Mouse (Mus musculus): ENCODE results near the gene Sost. TPM values are rescaled to one million over a fixed set of nuclear protein-coding genes. Genes with fewer than 3 reads are reported as not detected.

Gene Sost
- polyA plus RNA-seq, 1 experiment from 2014 or later = not detected

GRCm38 (mm10) chr11:101952541-101953341, 14.1 kb downstream of the Sost start:
- Histone ChIP-seq H3K4me1 (ENCODE audit: control insufficient read depth, insufficient read depth, low read length) (peaks cover 7% of the 10 kb centered on the region; the same call in 1 of the 2 replicates), H3K9ac (replicated peaks; ENCODE audit: low read length) (no peak overlapping the region), H3K9me3 (ENCODE audit: control insufficient read depth, low read length) (no peaks in the 10 kb centered on the region), H3K27me3 (ENCODE audit: control insufficient read depth, insufficient read depth, low read length) (peaks cover 4% of the 10 kb centered on the region; the same call in 1 of the 2 replicates), H3K4me2 (ENCODE audit: low read length) (0 out of 2 replicates have a peak overlapping the region, but pooled peaks have one; percentile 16), H3K36me3 (ENCODE audit: control insufficient read depth, insufficient read depth, low read length) (no peaks in the 10 kb centered on the region), H3K4me3 (replicated peaks; ENCODE audit: low read depth, low read length) (no peak overlapping the region), H3K27ac (replicated peaks; ENCODE audit: low read depth, low read length) (no peak overlapping the region)
- WGBS = 16% methylated on average over 24 of the region's 24 CpGs
- peak; percentile 62 for DNase-seq
- no peak for ATAC-seq (ENCODE audit: low FRiP score, low TSS enrichment)

GRCm38 (mm10) chr11:101950021-101950420, 16.8 kb downstream of the Sost start:
- Histone ChIP-seq H3K9ac (replicated peaks; ENCODE audit: low read length) (no peak overlapping the region), H3K9me3 (ENCODE audit: control insufficient read depth, low read length) (no peaks in the 10 kb centered on the region), H3K27ac (replicated peaks; ENCODE audit: low read depth, low read length) (no peak overlapping the region), H3K36me3 (ENCODE audit: control insufficient read depth, insufficient read depth, low read length) (no peaks in the 10 kb centered on the region), H3K27me3 (ENCODE audit: control insufficient read depth, insufficient read depth, low read length) (peaks cover 4% of the 10 kb centered on the region; the same call in 1 of the 2 replicates), H3K4me3 (replicated peaks; ENCODE audit: low read depth, low read length) (no peak overlapping the region), H3K4me2 (ENCODE audit: low read length) (no peak overlapping the region), H3K4me1 (ENCODE audit: control insufficient read depth, insufficient read depth, low read length) (peaks cover 7% of the 10 kb centered on the region; the same call in 1 of the 2 replicates)
- no peak for ATAC-seq (ENCODE audit: low FRiP score, low TSS enrichment)
- DNase-seq = no peak
- 91% methylated on average over 5 of the region's 5 CpGs for WGBS

GRCm38 (mm10) chr11:101946525-101946924, 20.3 kb downstream of the Sost start:
- Histone ChIP-seq H3K9ac (replicated peaks; ENCODE audit: low read length) (no peak overlapping the region), H3K27ac (replicated peaks; ENCODE audit: low read depth, low read length) (no peak overlapping the region), H3K4me1 (ENCODE audit: control insufficient read depth, insufficient read depth, low read length) (no peaks in the 10 kb centered on the region), H3K4me2 (ENCODE audit: low read length) (no peak overlapping the region), H3K36me3 (ENCODE audit: control insufficient read depth, insufficient read depth, low read length) (no peaks in the 10 kb centered on the region), H3K27me3 (ENCODE audit: control insufficient read depth, insufficient read depth, low read length) (no peaks in the 10 kb centered on the region), H3K9me3 (ENCODE audit: control insufficient read depth, low read length) (no peaks in the 10 kb centered on the region), H3K4me3 (replicated peaks; ENCODE audit: low read depth, low read length) (no peak overlapping the region)
- 24% methylated on average over 5 of the region's 5 CpGs for WGBS
- DNase-seq = peak; percentile 51
- no peak for ATAC-seq (ENCODE audit: low FRiP score, low TSS enrichment)

- H3K27me3 ChIP-seq (ENCODE audit: control insufficient read depth, insufficient read depth, low read length) = no peaks in the 10 kb centered on the region
- no peak overlapping the region for H3K4me2 ChIP-seq (ENCODE audit: low read length)
- no peak overlapping the region for H3K4me3 ChIP-seq (replicated peaks; ENCODE audit: low read depth, low read length)
- no peak for ATAC-seq (ENCODE audit: low FRiP score, low TSS enrichment)
- H3K36me3 ChIP-seq (ENCODE audit: control insufficient read depth, insufficient read depth, low read length) = no peaks in the 10 kb centered on the region
- no peak overlapping the region for H3K27ac ChIP-seq (replicated peaks; ENCODE audit: low read depth, low read length)
- H3K9me3 ChIP-seq (ENCODE audit: control insufficient read depth, low read length) = no peaks in the 10 kb centered on the region
- H3K4me1 ChIP-seq (ENCODE audit: control insufficient read depth, insufficient read depth, low read length) = no peaks in the 10 kb centered on the region
- no peak for DNase-seq
- WGBS = 38% methylated on average over 3 of the region's 3 CpGs
- no peak overlapping the region for H3K9ac ChIP-seq (replicated peaks; ENCODE audit: low read length)
Observed at GRCm38 (mm10) chr11:101943055-101943454, 23.8 kb downstream of the Sost start.

GRCm38 (mm10) chr11:101937108-101937507, 29.7 kb downstream of the Sost start:
- Histone ChIP-seq H3K27me3 (ENCODE audit: control insufficient read depth, insufficient read depth, low read length) (no peaks in the 10 kb centered on the region), H3K36me3 (ENCODE audit: control insufficient read depth, insufficient read depth, low read length) (no peaks in the 10 kb centered on the region), H3K4me3 (replicated peaks; ENCODE audit: low read depth, low read length) (peak overlapping the region; percentile 35), H3K27ac (replicated peaks; ENCODE audit: low read depth, low read length) (0 out of 2 replicates have a peak overlapping the region, but pooled peaks have one; percentile 8), H3K4me1 (ENCODE audit: control insufficient read depth, insufficient read depth, low read length) (peaks cover 4% of the 10 kb centered on the region; the same call in 1 of the 2 replicates), H3K9me3 (ENCODE audit: control insufficient read depth, low read length) (no peaks in the 10 kb centered on the region), H3K9ac (replicated peaks; ENCODE audit: low read length) (peak overlapping the region; percentile 62), H3K4me2 (ENCODE audit: low read length) (peak overlapping the region; percentile 69)
- peak; percentile 73 for DNase-seq
- no peak for ATAC-seq (ENCODE audit: low FRiP score, low TSS enrichment)
- WGBS = under 1% methylated on average over 32 of the region's 32 CpGs

GRCm38 (mm10) chr11:101936421-101936820, 30.4 kb downstream of the Sost start:
- H3K27ac ChIP-seq (replicated peaks; ENCODE audit: low read depth, low read length) = no peak overlapping the region
- H3K9me3 ChIP-seq (ENCODE audit: control insufficient read depth, low read length) = no peaks in the 10 kb centered on the region
- H3K9ac ChIP-seq (replicated peaks; ENCODE audit: low read length) = no peak overlapping the region
- peaks cover 4% of the 10 kb centered on the region; the same call in 1 of the 2 replicates for H3K4me1 ChIP-seq (ENCODE audit: control insufficient read depth, insufficient read depth, low read length)
- 31% methylated on average over 7 of the region's 7 CpGs for WGBS
- no peaks in the 10 kb centered on the region for H3K27me3 ChIP-seq (ENCODE audit: control insufficient read depth, insufficient read depth, low read length)
- no peak for DNase-seq
- ATAC-seq (ENCODE audit: low FRiP score, low TSS enrichment) = no peak
- H3K4me3 ChIP-seq (replicated peaks; ENCODE audit: low read depth, low read length) = no peak overlapping the region
- H3K36me3 ChIP-seq (ENCODE audit: control insufficient read depth, insufficient read depth, low read length) = no peaks in the 10 kb centered on the region
- peak overlapping the region; percentile 69 for H3K4me2 ChIP-seq (ENCODE audit: low read length)

- Histone ChIP-seq H3K9me3 (ENCODE audit: control insufficient read depth, low read length) (no peaks in the 10 kb centered on the region), H3K27ac (replicated peaks; ENCODE audit: low read depth, low read length) (no peak overlapping the region), H3K36me3 (ENCODE audit: control insufficient read depth, insufficient read depth, low read length) (no peaks in the 10 kb centered on the region), H3K4me3 (replicated peaks; ENCODE audit: low read depth, low read length) (no peak overlapping the region), H3K4me1 (ENCODE audit: control insufficient read depth, insufficient read depth, low read length) (peaks cover 4% of the 10 kb centered on the region; the same call in 1 of the 2 replicates), H3K9ac (replicated peaks; ENCODE audit: low read length) (no peak overlapping the region), H3K4me2 (ENCODE audit: low read length) (no peak overlapping the region), H3K27me3 (ENCODE audit: control insufficient read depth, insufficient read depth, low read length) (no peaks in the 10 kb centered on the region)
- DNase-seq (no peak), ATAC-seq (ENCODE audit: low FRiP score, low TSS enrichment) (no peak)
- WGBS = 90% methylated on average over 3 of the region's 3 CpGs
Observed at GRCm38 (mm10) chr11:101935743-101936142, 31.1 kb downstream of the Sost start.

GRCm38 (mm10) chr11:101931978-101932377, 34.8 kb downstream of the Sost start:
- Histone ChIP-seq H3K27ac (replicated peaks; ENCODE audit: low read depth, low read length) (no peak overlapping the region), H3K9me3 (ENCODE audit: control insufficient read depth, low read length) (no peaks in the 10 kb centered on the region), H3K9ac (replicated peaks; ENCODE audit: low read length) (no peak overlapping the region), H3K4me3 (replicated peaks; ENCODE audit: low read depth, low read length) (no peak overlapping the region), H3K27me3 (ENCODE audit: control insufficient read depth, insufficient read depth, low read length) (no peaks in the 10 kb centered on the region), H3K4me2 (ENCODE audit: low read length) (no peak overlapping the region), H3K36me3 (ENCODE audit: control insufficient read depth, insufficient read depth, low read length) (no peaks in the 10 kb centered on the region), H3K4me1 (ENCODE audit: control insufficient read depth, insufficient read depth, low read length) (peaks cover 3% of the 10 kb centered on the region; the same call in 1 of the 2 replicates)
- WGBS = 55% methylated on average over 4 of the region's 4 CpGs
- ATAC-seq (ENCODE audit: low FRiP score, low TSS enrichment) = no peak
- DNase-seq = no peak
